Comparison of ENCODE assay signal across 7 mouse cellular contexts in genomic region chr13:36726951-36727778, GRCm38 (mm10). TPM values are rescaled to one million over a fixed set of nuclear protein-coding genes. Genes with fewer than 3 reads are reported as not detected.
DNase-seq lines count a peak whose midpoint lies in the region; ATAC-seq lines count a peak whose summit lies in the region.

No protein-coding gene starts in this region.

- peak overlapping the region; percentile 77 for H3K9ac ChIP-seq in hindbrain, embryonic 12.5 days
- peak overlapping the region; percentile 66 for H3K9ac ChIP-seq in limb, embryonic 13.5 days
- peak overlapping the region; percentile 66 for H3K9ac ChIP-seq in neural tube, embryonic 14.5 days (replicated peaks; ENCODE audit: low read depth, low read length)

- H3K4me2 ChIP-seq in hindbrain, embryonic 12.5 days (replicated peaks): peak overlapping the region; percentile 60
- H3K4me2 ChIP-seq in limb, embryonic 13.5 days (replicated peaks): peak overlapping the region; percentile 78
- peak overlapping the region; percentile 70 for H3K4me2 ChIP-seq in neural tube, embryonic 14.5 days (ENCODE audit: low read depth, low read length)

- H3K4me1 ChIP-seq in hindbrain, embryonic 12.5 days: peaks cover 34% of the 10 kb centered on the region
- H3K4me1 ChIP-seq in limb, embryonic 13.5 days: peaks cover 44% of the 10 kb centered on the region
- peaks cover 14% of the 10 kb centered on the region for H3K4me1 ChIP-seq in neural tube, embryonic 14.5 days (ENCODE audit: control insufficient read depth, insufficient read depth, low read length)

- DNase-seq in thymus, postnatal 25 days: peak; percentile 23
- DNase-seq in thymus, postnatal 0 days (ENCODE audit: low spot score): no peak
- peak; percentile 73 for DNase-seq in embryo, embryonic 10 days (ENCODE audit: low spot score)

- 0% methylated on average over 34 of the region's 34 CpGs for WGBS in hindbrain, embryonic 12.5 days
- under 1% methylated on average over 34 of the region's 34 CpGs for WGBS in limb, embryonic 13.5 days
- under 1% methylated on average over 34 of the region's 34 CpGs for WGBS in neural tube, embryonic 14.5 days

- H3K27ac ChIP-seq in hindbrain, embryonic 12.5 days: peak overlapping the region; percentile 95
- H3K27ac ChIP-seq in limb, embryonic 13.5 days: peak overlapping the region; percentile 72; the same call in 1 of the 2 replicates
- peak overlapping the region; percentile 91 for H3K27ac ChIP-seq in neural tube, embryonic 14.5 days (ENCODE audit: low read depth, low read length)

- H3K36me3 ChIP-seq in hindbrain, embryonic 12.5 days: no peaks in the 10 kb centered on the region
- H3K36me3 ChIP-seq in limb, embryonic 13.5 days: no peaks in the 10 kb centered on the region
- no peaks in the 10 kb centered on the region for H3K36me3 ChIP-seq in neural tube, embryonic 14.5 days (ENCODE audit: control insufficient read depth, insufficient read depth, low read length)

- H3K4me3 ChIP-seq in hindbrain, embryonic 12.5 days: peak overlapping the region; percentile 44
- peak overlapping the region; percentile 48 for H3K4me3 ChIP-seq in limb, embryonic 13.5 days
- peak overlapping the region; percentile 46 for H3K4me3 ChIP-seq in neural tube, embryonic 14.5 days (ENCODE audit: low read depth, low read length)

- peak; percentile 55 for ATAC-seq in hindbrain, embryonic 12.5 days (ENCODE audit: low FRiP score)
- peak; percentile 35; the same call in 1 of the 2 replicates for ATAC-seq in limb, embryonic 13.5 days (ENCODE audit: low FRiP score, low read depth)
- peak; percentile 59 for ATAC-seq in neural tube, embryonic 14.5 days (ENCODE audit: low read depth)
- no peak for ATAC-seq in erythroblast, adult 5-6 weeks (replicated peaks; ENCODE audit: low FRiP score, poor library complexity, severe bottlenecking)

- peaks cover 86% of the 10 kb centered on the region for H3K27me3 ChIP-seq in hindbrain, embryonic 12.5 days
- peaks cover 89% of the 10 kb centered on the region for H3K27me3 ChIP-seq in limb, embryonic 13.5 days
- peaks cover 9% of the 10 kb centered on the region for H3K27me3 ChIP-seq in neural tube, embryonic 14.5 days (ENCODE audit: control insufficient read depth, insufficient read depth, low read length)

- no peaks in the 10 kb centered on the region for H3K9me3 ChIP-seq in hindbrain, embryonic 12.5 days (replicated peaks)
- no peaks in the 10 kb centered on the region for H3K9me3 ChIP-seq in limb, embryonic 13.5 days
- no peaks in the 10 kb centered on the region for H3K9me3 ChIP-seq in neural tube, embryonic 14.5 days (ENCODE audit: control insufficient read depth, low read length)

RNA-seq across cellular contexts. Expression of gene Nrn1, which starts 7.8 kb away (rescaled TPM):
- 0.28 and 0.29 TPM in 2 replicates for polyA plus RNA-seq in thymus, postnatal 0 days (2015; fragmentation: Nextera tagmentation; extraction: Ambion mirVana)
- polyA plus RNA-seq in hindbrain, embryonic 12.5 days (2016; fragmentation: Nextera tagmentation; extraction: Ambion mirVana): 43.8 and 47.0 TPM in 2 replicates
- 7.5 and 7.7 TPM in 2 replicates for polyA plus RNA-seq in limb, embryonic 13.5 days (2015; fragmentation: Nextera tagmentation; extraction: Ambion mirVana)
- 60.9 and 69.7 TPM in 2 replicates for polyA plus RNA-seq in neural tube, embryonic 14.5 days (2014; fragmentation: Nextera tagmentation; extraction: Ambion mirVana)
- total RNA-seq in erythroblast, adult 5-6 weeks (2015; ENCODE audit: low replicate concordance): not detected in 2 replicates
- not detected in 2 replicates for total RNA-seq in erythroblast, adult 5-6 weeks (2017; ENCODE audit: low replicate concordance)
